Mouse (Mus musculus): ENCODE measurements around the gene Hivep2.

Hivep2 gene

DNA sequence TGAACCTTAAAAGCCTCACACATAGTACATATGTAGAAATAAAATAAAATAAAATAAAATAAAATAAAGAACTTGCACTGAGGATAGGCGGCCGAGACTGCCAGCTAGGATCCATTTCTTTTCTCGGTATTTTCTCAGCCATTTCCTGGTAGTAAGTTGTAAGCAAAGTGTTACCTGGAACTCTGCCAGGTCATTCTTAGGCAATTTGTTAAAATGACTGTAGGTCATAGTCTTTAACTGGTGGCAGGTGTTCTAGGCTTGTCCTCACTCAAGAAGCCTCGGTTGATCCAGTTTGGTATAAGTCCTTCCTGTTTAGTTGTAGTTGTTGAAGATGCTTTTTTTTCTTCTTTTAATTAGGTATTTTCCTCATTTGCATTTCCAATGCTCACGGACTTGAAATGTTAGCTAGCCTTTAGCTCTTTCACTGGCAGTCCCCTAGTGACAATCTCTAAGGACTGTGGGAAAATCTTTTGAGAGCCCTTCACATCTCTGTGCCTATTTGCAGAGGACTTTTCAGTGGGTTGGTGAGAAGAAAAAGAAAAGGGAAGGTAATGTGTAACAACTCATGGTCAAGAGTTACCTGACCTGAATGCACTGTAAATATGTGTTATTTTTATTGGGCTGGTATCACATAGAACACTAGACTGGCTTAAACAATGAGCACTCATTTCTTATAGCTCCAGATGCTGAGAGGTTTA lies 203.1 kb downstream of the Hivep2 start:
- no peak for DNase-seq

DNA sequence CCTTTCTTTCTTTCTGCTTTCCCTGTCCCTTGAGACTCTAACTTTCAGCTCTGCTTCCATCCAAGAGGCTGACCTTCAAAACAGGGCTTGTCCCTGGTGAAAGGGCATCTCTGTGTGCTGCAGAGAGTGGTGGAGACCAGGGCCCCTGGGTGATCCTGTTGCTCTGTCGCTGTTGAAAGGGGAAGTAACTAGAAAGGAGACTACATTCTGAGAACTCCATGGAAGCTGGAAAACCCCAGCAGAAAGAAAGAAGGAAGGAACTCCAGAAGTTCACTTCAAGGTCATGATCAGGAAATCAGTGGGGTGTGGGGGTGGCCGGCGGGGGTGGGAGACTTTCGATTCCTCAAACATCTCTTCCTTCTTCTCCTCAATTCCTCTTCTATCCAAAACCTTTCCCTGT lies 208.2 kb downstream of the Hivep2 start:
- no peak for DNase-seq

DNA sequence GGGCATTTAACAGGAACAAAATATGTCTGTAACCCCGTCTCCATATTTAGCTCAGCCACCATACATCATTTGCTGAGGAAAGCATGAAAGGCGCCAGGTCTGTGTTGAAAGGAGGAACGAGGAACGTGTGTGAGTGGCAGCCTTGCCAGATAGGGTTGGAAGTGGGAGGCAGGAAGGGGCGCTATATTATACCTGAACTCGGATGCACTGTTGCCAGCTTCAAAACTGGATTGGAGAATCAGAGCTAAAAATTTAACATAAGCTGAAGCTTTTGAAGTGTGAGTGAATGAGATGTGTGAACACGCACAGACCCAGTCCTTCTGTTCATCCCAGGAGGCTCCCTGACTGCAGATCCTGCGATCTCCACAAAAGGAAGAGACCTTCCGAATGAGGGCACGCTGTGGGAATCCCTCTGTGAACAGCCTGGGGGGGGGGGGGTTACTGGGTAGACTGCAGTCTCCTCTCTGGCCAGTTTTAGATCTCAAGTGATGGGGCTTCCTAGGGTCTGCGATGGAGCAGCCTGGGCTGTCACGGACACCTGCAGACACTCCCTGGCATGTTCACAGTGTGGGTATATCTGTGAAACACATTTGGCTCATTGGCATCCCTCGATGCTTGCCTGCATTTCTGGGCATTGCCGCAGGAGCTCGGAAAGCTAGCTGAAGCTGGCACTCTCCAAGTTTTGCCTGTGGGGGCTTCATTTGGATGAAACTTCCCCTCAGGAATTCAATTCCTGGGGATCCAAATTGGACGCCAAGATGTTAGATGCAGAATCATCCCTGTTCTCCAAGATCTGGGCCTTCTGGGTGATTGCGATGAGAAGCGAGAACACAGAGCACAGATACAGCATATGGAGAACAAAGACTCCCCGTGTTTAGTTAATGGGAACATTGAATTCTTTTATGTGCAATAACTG lies 213.8 kb downstream of the Hivep2 start:
- no peak for DNase-seq

DNA sequence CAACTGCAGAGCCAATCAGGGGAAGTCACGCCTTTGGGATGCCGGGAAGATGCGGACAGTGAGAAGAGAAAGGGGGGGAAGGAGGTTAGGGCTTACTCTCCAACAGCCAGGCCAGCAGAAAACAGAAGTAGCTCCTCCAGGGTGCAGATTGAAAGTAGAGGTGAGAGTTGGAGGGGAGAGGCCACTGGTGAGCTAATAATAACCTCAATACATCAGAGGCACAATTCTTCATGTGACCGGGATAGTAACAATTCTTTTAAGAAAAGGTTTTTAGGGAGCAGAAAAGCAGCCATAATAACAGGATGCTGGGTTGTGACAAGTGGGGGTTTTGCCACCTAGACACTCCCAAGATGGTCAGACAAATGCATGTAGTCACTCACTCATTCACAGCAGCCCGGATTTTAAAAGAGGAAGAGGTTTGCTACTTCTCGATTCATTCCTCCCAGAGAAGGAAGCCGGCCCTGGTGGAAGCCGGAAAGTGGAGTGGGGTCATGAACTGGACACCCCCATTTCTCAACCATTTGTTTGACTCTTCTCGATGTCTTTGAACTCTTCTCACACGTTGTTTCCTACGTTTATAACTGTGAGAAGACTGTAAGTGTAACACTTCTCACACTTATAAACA lies 220.6 kb downstream of the Hivep2 start:
- DNase-seq, result no peak

DNA sequence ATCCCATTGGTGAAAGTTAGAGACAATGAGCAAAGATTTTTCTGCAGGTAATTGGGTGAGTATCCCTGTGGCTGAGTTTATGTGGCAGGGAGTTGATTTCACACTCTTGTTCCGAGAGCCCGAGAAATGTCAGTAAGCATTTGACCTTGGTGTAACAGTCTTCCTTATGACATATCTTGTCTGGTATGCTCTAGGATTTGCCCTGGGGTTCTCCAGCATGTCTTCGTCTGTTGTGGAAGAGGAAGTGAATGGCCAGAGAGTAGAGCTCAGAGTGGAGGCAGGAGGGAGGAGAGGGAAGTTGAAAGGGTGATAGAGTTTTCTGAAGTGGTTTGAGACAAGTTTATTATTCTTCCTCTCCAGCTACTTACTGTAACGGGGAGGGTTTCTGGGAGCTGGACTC lies 223.2 kb downstream of the Hivep2 start:
- DNase-seq, result no peak

DNA sequence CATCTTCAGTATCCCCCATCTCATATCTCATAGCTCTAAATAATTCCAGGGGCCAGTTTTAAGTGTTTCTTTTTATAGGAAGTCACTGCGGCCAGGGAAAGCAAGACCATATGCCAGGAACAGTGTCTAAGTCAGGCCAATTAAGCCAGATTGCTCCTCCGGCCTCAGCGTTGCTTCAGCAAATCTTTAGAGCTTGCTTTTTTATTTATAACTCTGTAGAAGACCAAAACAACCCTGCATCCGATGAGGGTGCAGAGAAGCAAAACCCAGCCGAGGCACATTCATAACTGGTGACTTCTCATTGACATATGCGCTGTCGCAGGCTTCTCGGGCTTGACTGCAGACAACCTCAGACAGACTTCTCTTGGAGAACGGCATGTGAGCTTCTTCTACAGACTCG lies 225.3 kb downstream of the Hivep2 start:
- no peak for DNase-seq

DNA sequence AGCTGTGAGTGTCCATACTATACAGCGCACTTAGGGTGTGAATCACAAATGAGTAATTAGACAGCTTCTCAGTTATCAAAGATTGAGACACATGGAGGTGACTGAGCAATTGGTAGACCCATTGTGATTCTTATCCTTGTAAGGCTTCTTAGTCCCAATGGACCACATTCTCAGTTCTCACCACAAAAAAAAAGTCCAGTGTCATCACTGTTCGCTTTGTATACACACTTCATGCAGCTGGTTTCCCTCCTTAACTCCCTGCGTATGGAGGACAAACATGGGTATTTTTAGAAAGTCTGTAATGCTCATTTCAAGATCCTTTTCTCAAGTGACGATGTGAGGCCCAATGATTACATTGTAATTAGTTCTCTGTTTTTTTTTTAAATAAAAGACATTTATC lies 226.3 kb downstream of the Hivep2 start:
- DNase-seq, result no peak

DNA sequence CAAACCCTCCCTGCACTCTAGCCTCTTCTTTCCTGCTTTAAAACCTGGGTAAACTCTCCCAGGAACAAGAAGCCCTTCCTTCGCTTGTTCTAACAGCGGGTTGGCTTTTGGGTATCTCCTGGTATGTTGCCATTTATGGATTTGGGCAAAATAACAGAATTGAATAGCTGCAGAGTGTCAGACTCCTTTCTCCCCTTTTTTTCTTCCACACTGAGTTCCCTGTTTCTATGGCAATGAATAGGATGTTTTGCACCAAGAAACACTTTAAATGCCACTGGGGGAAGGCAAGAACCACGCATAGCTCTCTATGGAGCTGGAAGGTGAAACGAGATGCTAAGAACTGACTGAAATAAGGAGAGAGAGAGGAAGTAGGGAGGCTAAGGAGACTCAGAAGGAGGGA lies 227.8 kb downstream of the Hivep2 start:
- no peak for DNase-seq

DNA sequence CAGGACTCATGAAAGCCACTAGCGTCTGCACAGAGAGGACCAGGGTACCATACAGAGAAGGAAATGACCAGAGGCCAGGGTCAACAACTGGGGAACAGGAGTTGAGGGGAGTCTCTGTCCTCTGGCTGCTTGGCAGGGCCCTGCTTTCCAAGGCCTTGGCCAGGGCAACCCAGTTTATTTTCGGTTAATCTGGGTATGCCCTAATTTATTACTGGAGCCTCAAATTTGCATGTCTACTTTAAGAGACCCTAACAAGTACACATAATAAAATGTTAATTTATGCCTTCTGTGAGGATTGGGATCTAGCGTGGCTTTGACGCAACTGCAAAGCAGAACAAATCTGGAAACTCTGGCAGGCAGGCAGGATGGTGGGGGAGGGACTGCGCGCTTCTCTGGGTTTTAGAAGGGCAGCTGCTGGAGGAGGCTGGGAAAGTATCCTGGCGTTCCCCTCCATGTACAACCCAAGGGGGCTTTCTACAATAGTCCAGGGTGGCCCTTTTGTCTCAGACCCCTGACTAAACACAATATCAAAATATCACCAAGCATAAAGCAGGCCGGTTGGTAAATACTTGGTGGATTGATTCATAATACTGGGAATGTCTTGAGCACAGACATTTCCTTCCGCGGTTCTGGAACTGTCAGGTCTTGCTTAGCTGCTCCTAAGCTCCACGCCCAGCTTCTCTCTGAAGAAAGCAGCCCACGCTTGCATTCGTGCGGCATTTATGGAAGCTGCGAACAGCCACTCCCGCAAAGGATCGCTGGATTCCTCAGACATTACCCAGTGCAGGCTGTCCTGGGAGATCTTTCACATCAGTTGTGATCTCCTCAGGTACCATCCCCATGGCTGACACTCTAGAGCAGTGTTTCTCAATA lies 230.1 kb downstream of the Hivep2 start:
- no peak for DNase-seq

DNA sequence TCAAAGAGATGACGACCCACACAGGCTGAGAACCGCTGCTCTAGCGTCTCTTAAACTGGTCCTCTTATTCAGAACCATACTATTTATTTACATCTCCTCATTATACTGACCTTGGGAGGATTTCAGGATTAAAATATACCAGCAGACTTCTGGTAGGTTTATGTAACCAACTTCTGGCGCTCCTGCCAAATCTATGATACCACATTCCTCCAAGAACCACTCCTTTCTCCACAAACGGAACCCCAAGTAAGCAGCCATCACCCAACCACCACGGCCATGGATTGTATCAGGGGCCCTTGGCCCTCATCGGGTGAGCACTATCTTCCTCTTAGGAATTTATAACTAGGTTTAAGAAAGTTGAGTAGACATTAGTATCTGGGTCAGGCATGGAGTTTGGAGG lies 230.9 kb downstream of the Hivep2 start:
- DNase-seq, result no peak

DNA sequence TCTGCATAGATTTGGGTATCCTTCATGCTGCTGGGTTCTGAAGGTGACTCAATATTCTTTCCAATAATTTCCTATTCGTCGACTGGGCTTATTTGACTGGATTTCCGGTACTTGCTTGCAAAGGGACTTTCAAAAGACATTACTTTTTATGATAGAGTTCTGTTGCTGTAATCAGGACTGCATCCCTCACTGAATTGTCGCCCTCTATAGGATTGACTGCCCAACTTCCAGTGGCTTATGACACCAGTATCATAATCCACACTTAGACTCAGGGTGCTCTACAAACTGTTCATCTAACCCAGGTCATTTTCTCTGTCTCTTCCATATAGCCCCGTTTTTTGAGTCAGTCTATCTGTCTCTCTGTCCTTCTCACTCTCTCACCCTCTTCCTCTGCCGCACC lies 231.4 kb downstream of the Hivep2 start:
- no peak for DNase-seq

DNA sequence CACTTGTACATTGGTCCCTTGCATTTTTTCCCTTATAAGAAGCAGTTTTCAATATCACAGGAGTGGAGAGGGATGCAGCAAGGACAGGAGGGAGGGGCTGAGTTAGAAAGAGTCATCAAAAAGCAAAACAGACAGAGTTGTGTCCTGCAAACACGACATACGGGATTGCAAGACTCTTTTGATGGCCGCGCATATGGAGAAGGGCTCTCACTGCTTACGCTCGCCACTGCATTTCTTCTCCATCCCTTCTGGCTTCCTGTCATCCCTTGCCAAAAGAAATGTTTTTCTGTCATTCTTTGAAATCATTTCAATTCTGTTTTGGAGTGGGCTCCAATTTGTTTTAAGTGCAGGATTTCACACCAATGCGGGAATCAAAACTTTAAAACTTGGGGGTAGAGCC lies 233.5 kb downstream of the Hivep2 start:
- no peak for DNase-seq

DNA sequence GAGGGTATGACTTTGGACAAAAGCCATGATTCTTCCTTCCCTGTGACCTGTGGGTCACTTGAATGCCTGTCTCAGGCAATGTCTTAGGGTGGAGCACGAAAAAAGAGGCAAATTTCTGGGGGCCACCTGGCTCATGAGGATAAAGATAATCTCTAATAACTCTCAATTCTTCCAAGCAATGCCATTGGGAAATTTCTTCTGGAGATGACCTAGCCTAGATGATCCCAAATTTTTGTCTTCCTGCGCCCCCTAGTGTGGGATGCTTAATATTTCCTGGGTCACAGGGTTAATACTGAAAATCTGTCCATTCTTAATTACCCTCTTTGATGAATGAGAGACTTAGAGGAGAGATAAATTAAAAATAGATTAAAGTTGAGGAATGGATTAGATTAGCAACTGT lies 234.4 kb downstream of the Hivep2 start:
- DNase-seq, result no peak
